Mouse (Mus musculus) erythroblast, embryonic 14.5 days (primary cell): Measurements from ENCODE around the gene Snx1.

ENCODE experiments used
- GATA1 ChIP-seq: IDR thresholded peaks from 2 replicates; pipeline ENCODE4 v1.6.1; 2012; ENCODE audit warnings: low read length, inconsistent platforms, mixed read lengths
- TAL1 ChIP-seq: IDR thresholded peaks from 3 replicates; pipeline ENCODE4 v1.6.1; 2012; ENCODE audit warnings: low read length, inconsistent platforms, mixed read lengths

DNA sequence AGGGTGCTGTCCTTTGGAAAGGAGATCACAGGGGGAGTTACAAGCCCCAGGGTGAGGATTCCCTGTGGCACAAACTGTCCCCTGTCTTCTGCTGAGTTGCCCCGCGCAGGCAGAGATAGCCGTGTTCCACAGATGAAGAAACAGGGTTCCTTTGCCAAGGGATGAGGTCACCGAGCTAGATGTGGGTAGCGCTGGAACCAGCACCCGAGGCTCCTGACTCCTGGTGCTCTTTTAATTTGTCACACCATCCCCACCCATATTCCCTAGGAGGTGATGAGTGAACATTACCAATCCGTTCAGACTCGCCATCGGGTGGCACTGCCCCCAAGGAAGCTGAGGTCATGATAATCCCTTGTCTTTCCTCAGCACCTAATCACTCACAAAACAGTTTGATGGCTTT, 36.6 kb upstream of the Snx1 start:
- TF ChIP-seq GATA1 = no peak
- TF ChIP-seq TAL1 = no peak
